Mouse (Mus musculus) liver, adult 2 months (tissue): ENCODE data around the gene H2-T24.

Experiments
- CTCF ChIP-seq: fragments of 200-500 bp; IDR thresholded peaks from 2 replicates; pipeline ENCODE4 v1.5.1; 2011; ENCODE audit warnings: low read depth, low read length, control low read depth
- POLR2A ChIP-seq: fragments of 200-500 bp; IDR thresholded peaks from 2 replicates; pipeline ENCODE4 v1.6.1; 2011; ENCODE audit warnings: low read length, control low read depth; ENCODE audit not compliant: insufficient read depth; ENCODE audit errors: extremely low read depth

DNA sequence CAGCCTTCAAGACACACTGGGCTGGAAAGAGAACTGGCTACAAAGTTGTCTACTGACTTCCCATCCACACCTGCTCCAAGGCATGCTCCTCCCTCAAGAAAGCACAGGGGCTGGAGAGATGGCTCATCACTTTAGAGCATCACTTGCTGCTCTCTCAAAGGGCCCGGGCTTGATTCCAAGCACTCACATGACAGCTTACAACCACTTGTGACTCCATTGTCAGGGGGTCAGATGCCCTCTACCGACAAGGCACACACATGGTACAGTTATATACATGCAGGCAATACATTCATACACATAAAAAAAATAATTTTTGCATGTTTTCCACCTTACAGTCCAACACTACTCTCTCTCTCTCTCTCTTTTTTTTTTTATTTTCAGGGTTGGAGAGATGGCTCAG, 52.7 kb downstream of the H2-T24 start:
- TF ChIP-seq CTCF = no peak
- TF ChIP-seq POLR2A = no peak
